ENCODE assay signal across 7 mouse cellular contexts in the genomic region with DNA sequence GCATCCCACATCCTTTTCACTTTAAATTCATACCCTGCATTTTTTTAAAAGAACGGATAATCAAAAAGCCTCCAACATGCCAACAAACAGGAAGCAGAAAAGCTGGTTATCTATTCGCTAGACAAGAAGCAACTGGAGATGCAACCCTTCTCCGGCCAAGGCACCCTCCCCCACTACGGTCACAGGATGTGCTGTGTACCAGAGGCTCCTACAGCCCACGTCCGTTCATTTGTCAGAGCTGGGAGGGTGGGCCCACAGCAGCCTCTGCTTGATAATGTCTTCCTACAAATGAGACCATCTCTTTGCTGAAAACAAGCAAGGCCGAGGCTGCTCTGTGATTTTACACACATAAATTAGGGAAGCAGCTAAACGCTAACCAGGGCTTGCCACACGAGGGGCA.
A peak's percentile ranks its signal among the peaks of the same experiment; 100 is the strongest.
DNase-seq lines count a peak whose midpoint lies in the region; ATAC-seq lines count a peak whose summit lies in the region.

No protein-coding gene starts in this region.

- WGBS in heart, embryonic 16.5 days = 43% methylated on average over 9 of the region's 9 CpGs
- 43% methylated on average over 9 of the region's 9 CpGs for WGBS in neural tube, embryonic 12.5 days
- WGBS in limb, embryonic 10.5 days = 55% methylated on average over 9 of the region's 9 CpGs

- peak overlapping the region; percentile 69 for H3K27ac ChIP-seq in heart, embryonic 16.5 days (ENCODE audit: low read length)
- no peak overlapping the region for H3K27ac ChIP-seq in neural tube, embryonic 12.5 days
- H3K27ac ChIP-seq in limb, embryonic 10.5 days = no peak overlapping the region

- no peak overlapping the region for H3K9ac ChIP-seq in heart, embryonic 16.5 days (ENCODE audit: low read length)
- H3K9ac ChIP-seq in neural tube, embryonic 12.5 days = no peak overlapping the region

- DNase-seq in MN1 (ENCODE audit: low spot score) (peak; percentile 7), liver (peak; percentile 63)
- DNase-seq in Muller cell, postnatal 12 days (ENCODE audit: inconsistent ontology term) = peak; percentile 6
- DNase-seq in adrenal gland, adult 8-10 months = no peak
- DNase-seq in limb, embryonic 10.5 days (ENCODE audit: low spot score) = no peak

- H3K4me1 ChIP-seq in heart, embryonic 16.5 days (ENCODE audit: control insufficient read depth, insufficient read depth, low read length) = peaks cover 25% of the 10 kb centered on the region
- peaks cover 9% of the 10 kb centered on the region; the same call in 1 of the 2 replicates for H3K4me1 ChIP-seq in neural tube, embryonic 12.5 days
- peaks cover 10% of the 10 kb centered on the region for H3K4me1 ChIP-seq in limb, embryonic 10.5 days

- H3K36me3 ChIP-seq in heart, embryonic 16.5 days (ENCODE audit: control insufficient read depth, insufficient read depth) = no peaks in the 10 kb centered on the region
- H3K36me3 ChIP-seq in neural tube, embryonic 12.5 days = no peaks in the 10 kb centered on the region
- no peaks in the 10 kb centered on the region for H3K36me3 ChIP-seq in limb, embryonic 10.5 days

- H3K9me3 ChIP-seq in heart, embryonic 16.5 days (replicated peaks; ENCODE audit: control insufficient read depth, low read length) = no peaks in the 10 kb centered on the region
- H3K9me3 ChIP-seq in neural tube, embryonic 12.5 days = no peaks in the 10 kb centered on the region
- H3K9me3 ChIP-seq in limb, embryonic 10.5 days (replicated peaks) = no peaks in the 10 kb centered on the region

- H3K27me3 ChIP-seq in heart, embryonic 16.5 days (ENCODE audit: control insufficient read depth, insufficient read depth, low read length) = no peaks in the 10 kb centered on the region
- H3K27me3 ChIP-seq in neural tube, embryonic 12.5 days (replicated peaks) = no peaks in the 10 kb centered on the region
- no peaks in the 10 kb centered on the region for H3K27me3 ChIP-seq in limb, embryonic 10.5 days (ENCODE audit: low read depth, poor library complexity, severe bottlenecking)

- ATAC-seq in heart, embryonic 16.5 days (replicated peaks; ENCODE audit: extremely low read depth, insufficient read depth, low FRiP score) = peak; percentile 80
- no peak for ATAC-seq in neural tube, embryonic 12.5 days (ENCODE audit: low FRiP score, low read depth)

- peak overlapping the region; percentile 20 for H3K4me3 ChIP-seq in heart, embryonic 16.5 days (ENCODE audit: low read length)
- no peak overlapping the region for H3K4me3 ChIP-seq in neural tube, embryonic 12.5 days
- no peak overlapping the region for H3K4me3 ChIP-seq in limb, embryonic 10.5 days

- peak overlapping the region; percentile 45 for H3K4me2 ChIP-seq in heart, embryonic 16.5 days (ENCODE audit: low read depth, low read length)
- H3K4me2 ChIP-seq in neural tube, embryonic 12.5 days (replicated peaks) = peak overlapping the region; percentile 12

Comparison
In these comparisons a context has a peak if more than half of its experiments do, and no peak if none do; other contexts are left out.
1. DNase-seq: peak in MN1 (single experiment), Muller cell, postnatal 12 days (single experiment) and liver (single experiment); none in adrenal gland, adult 8-10 months (single experiment) and limb, embryonic 10.5 days (single experiment).